Mouse (Mus musculus) brain, embryonic 14.5 days (tissue): ENCODE data around the gene Vsig1.

Experiments used
- CTCF ChIP-seq: fragments of 200-500 bp; IDR thresholded peaks from 2 replicates; pipeline ENCODE4 v1.5.1; 2012; ENCODE audit warnings: inconsistent platforms, mild to moderate bottlenecking, moderate library complexity, borderline replicate concordance; ENCODE audit not compliant: insufficient read depth, insufficient read length; ENCODE audit errors: extremely low read depth
- POLR2A ChIP-seq: fragments of 200-500 bp; IDR thresholded peaks from 2 replicates; pipeline ENCODE4 v1.6.1; 2012; ENCODE audit warnings: mild to moderate bottlenecking, inconsistent platforms, borderline replicate concordance; ENCODE audit not compliant: poor library complexity, insufficient read depth, insufficient read length, severe bottlenecking; ENCODE audit errors: extremely low read depth

DNA sequence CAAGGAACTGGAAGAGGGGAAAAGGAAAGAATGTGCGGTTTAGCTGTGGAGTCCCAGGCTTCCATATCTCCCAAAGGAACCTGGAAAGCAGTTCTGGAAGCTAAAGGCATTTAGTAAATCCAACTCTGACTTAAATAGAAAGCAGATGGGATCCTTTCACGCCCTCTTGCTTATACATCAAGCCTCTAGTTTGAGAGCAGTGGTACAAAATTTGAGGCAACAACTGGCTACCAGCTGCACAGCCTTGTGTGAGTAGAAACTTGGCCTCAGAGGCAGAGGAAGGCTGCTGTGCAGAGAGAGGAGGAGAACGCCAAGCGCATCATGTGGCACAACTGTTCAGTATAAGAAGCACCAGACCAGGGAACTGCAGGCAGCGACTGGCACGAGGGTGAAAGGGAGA is 13.9 kb downstream of the Vsig1 start:
- no peak for TF ChIP-seq POLR2A
- TF ChIP-seq CTCF: no peak
